Mouse (Mus musculus) mouse embryonic stem cell (cell line): ENCODE results near the gene Tbc1d9.
"Not testable (repeated sequence)": the region's sequence is repeated elsewhere in the genome, so short reads cannot be mapped to it uniquely, and the experiment has no call there.

Experiments used
- in situ Hi-C, 2 experiments: fragments of 300-500 bp; cut with MboI; formaldehyde crosslinking; loops; 1 replicate in 1 of 2; 3 replicates in 1 of 2; pipeline ENCODE4 v1.14.3; 2019 to 2020; ENCODE audit warnings: low sequenced_read_pairs in 2 of 2, low pct_unique_long_range_greater_than_20kb in 1 of 2, mixed read lengths in 1 of 2; ENCODE audit not compliant: unreplicated experiment in 1 of 2

The Tbc1d9 gene

DNA sequence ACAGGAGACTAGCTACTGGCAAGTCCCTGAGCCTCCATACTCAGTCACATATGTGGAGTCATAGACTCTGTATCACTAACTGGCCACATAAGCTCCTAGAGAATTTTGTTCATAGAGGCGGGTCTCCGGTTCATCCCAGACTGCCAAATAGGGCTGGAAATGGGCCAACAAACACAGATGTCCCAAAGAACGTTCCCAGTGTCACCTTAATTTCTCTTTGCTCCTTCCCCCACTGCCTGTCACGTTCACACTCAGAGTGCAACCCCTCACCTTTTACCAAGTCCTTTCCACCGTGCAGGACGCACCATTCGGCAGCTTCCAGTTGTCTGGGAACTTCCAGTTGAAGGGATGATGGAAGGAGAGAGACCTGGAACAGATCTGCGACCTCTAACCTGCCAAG is 120.2 kb downstream of the Tbc1d9 start:
- in situ Hi-C loops = no loop called here

DNA sequence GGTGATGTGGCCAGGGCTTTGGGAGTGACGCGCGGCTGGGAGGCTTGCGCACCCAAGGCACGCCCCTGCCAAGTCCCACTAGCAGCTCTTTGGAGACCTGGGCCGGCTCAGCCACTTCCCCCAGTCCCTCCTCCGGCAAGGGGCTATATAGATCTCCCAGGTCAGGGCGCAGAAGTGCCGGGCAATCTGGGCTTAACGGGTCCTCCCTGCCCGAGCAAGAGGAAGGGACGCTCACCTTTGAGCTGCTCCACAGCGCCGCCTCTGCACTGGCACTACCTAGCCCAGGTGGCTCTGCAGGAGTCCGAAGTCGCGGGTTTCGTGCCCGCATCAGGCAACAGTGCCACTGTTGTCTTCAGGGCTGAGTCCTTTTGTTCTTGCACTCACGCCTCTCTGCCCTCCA is 125.0 kb downstream of the Tbc1d9 start, which contains the start of gene Ucp1:
TSS of gene Ucp1 (plus strand) at position 177 of the 400 bp plus-strand sequence.
- in situ Hi-C loops = no loop called here

- in situ Hi-C loops = no loop called here
Measured at GRCm38 (mm10) chr8:83297375-83297774, 132.2 kb downstream of the Tbc1d9 start.

DNA sequence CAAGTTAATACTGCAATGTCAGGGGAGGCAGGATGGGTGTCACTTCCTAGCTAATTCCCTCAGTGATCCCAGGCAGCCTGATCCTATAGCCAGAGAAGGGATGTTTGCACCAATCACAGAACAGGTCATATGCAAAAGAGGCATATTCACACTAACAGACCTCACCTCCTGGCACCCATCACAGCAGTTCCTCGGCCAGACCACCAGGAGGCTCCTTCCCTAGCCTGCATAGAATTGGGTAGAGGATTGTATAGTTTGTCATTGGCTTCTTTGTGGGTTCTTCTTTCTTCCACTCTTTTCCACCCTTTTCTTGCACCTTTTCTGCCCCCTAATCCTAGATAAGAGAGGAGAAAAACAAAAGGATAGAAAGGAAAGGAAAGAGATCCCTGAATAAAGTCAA is 135.0 kb downstream of the Tbc1d9 start:
- in situ Hi-C loops = no loop called here

- in situ Hi-C loops = no loop called here
Measured at GRCm38 (mm10) chr8:83304946-83305345, 139.8 kb downstream of the Tbc1d9 start.

DNA sequence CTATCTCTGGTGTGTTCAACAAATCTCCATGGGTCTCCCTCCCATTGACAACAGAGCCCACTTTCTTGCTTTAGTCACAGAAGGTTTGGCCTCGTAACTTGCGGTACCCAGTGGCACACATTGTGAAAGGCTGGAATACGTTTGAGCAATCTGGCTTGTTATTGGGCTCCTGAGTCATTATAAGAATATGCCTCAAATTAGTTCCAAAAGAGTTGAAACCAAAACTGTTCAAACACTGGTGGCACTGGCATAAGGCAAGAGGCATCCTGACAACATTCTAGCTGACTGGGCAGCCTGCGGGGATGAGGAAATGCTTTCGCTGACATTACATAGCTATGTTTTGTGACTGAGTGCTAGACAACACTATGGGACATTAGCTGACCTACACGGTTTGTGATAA is 144.7 kb downstream of the Tbc1d9 start:
- in situ Hi-C loops = no loop called here

DNA sequence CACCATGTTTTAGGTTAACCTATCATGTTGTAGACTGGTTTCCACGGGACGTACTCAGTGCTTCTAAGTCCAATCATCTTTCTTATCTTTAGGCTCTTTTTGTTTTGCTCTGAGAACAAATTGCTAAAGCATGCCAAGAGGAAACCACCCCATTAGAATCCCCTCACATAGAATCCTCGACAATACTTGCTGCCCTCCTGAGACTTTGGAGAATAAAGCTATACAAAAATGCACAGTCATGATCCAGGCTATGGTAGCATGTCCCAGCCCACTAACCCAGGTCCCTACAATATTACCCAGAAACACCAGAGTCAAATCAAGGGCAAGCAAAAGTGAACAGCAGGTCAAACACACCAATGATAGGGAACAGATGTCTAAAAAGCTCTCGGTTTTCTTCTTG is 149.9 kb downstream of the Tbc1d9 start:
- in situ Hi-C loops = not testable (repeated sequence)

DNA sequence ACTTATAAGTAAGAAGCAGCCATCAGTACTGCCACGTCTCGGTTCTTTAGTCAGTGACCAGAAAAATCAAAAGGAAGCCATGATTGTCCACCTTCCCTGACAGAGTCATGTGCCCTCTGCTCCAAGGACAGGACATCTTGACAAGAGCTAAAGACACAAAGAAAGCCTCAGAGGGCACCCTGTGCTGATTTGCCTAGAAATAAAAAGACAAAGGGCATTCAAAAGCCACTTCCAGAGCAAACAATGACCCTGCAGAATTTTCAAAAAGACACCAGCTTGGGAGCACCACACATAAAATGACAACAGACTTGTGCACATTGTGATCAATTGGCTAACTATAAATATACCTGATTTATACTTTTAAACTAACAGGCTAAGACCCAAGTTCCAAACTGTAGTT is 150.5 kb downstream of the Tbc1d9 start:
- in situ Hi-C loops = no loop called here

DNA sequence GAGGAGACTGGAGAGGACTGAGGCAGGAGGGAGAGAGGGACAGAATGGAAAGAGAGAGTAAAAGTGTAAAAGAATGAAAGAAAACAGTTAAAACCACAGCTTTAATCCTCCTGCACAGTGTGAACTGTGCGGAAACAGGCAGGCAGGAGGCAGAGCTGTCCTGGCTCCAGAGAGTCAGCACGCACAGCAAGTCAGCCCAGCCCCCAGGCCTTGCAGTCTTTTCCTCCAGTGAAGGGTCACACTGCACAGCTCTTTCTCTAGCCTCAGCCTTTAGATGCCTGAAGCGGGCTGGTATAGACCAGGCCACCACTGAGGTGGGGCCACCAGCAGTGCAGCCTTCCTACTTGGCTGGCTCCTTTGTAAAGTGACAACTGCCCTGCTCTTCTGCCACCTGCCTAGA is 155.4 kb downstream of the Tbc1d9 start:
- in situ Hi-C loops = no loop called here

GRCm38 (mm10) chr8:83322374-83322773 is 157.2 kb downstream of the Tbc1d9 start:
- in situ Hi-C loops = no loop called here
